Mouse (Mus musculus) brain, embryonic 14.5 days (tissue): ENCODE data around the gene Kcnip4. TPM values are rescaled to one million over a fixed set of nuclear protein-coding genes. Genes with fewer than 3 reads are reported as not detected.
A peak's percentile ranks its signal among the peaks of the same experiment; 100 is the strongest.

Experiments
- DNase-seq: peaks from one replicate; pipeline ENCODE4 v3.0.0-alpha.2; 2011; ENCODE audit warnings: low read depth
- CTCF ChIP-seq: fragments of 200-500 bp; IDR thresholded peaks from 2 replicates; pipeline ENCODE4 v1.5.1; 2012; ENCODE audit warnings: inconsistent platforms, mild to moderate bottlenecking, moderate library complexity, borderline replicate concordance; ENCODE audit not compliant: insufficient read depth, insufficient read length; ENCODE audit errors: extremely low read depth
- POLR2A ChIP-seq: fragments of 200-500 bp; IDR thresholded peaks from 2 replicates; pipeline ENCODE4 v1.6.1; 2012; ENCODE audit warnings: mild to moderate bottlenecking, inconsistent platforms, borderline replicate concordance; ENCODE audit not compliant: poor library complexity, insufficient read depth, insufficient read length, severe bottlenecking; ENCODE audit errors: extremely low read depth
- polyA plus RNA-seq: library from polyadenylated mRNA; depleted of rRNA; stranded (reverse); fragments of >200 nt; gene quantifications from 2 replicates; pipeline ENCODE4 v1.2.3, GENCODE M21; 2012

The Kcnip4 gene
- polyA plus RNA-seq, 1 experiment: 7.5 TPM

GRCm38 (mm10) chr5:49285455-49286135 is 239.1 kb downstream of the Kcnip4 start:
- DNase-seq: peak; percentile 57
- TF ChIP-seq POLR2A (no peak), CTCF (no peak)

- DNase-seq: peak; percentile 66
- TF ChIP-seq CTCF (no peak), POLR2A (no peak)
Observed at GRCm38 (mm10) chr5:49284776-49285175, 239.9 kb downstream of the Kcnip4 start.

- DNase-seq: no peak
- TF ChIP-seq CTCF (no peak), POLR2A (no peak)
Observed at GRCm38 (mm10) chr5:49283403-49283802, 241.3 kb downstream of the Kcnip4 start.

GRCm38 (mm10) chr5:49271864-49272263 is 252.8 kb downstream of the Kcnip4 start:
- no peak for DNase-seq
- TF ChIP-seq POLR2A (no peak), CTCF (no peak)

- TF ChIP-seq CTCF (no peak), POLR2A (no peak)
- no peak for DNase-seq
Observed at GRCm38 (mm10) chr5:49268807-49269206, 255.9 kb downstream of the Kcnip4 start.

GRCm38 (mm10) chr5:49259356-49259755 is 265.4 kb downstream of the Kcnip4 start:
- TF ChIP-seq CTCF: no peak
- TF ChIP-seq POLR2A: no peak
- peak; percentile 17 for DNase-seq

- TF ChIP-seq CTCF: no peak
- no peak for TF ChIP-seq POLR2A
- no peak for DNase-seq
Observed at GRCm38 (mm10) chr5:49256850-49257249, 267.9 kb downstream of the Kcnip4 start.

GRCm38 (mm10) chr5:49255983-49256382 is 268.7 kb downstream of the Kcnip4 start:
- no peak for TF ChIP-seq POLR2A
- no peak for TF ChIP-seq CTCF

GRCm38 (mm10) chr5:49247081-49247480 is 277.6 kb downstream of the Kcnip4 start:
- TF ChIP-seq POLR2A: no peak
- no peak for TF ChIP-seq CTCF
- no peak for DNase-seq

More at GRCm38 (mm10) chr5:49255983-49256382, 268.7 kb downstream of the Kcnip4 start:
- no peak for DNase-seq

- TF ChIP-seq POLR2A (no peak), CTCF (no peak)
- DNase-seq: peak; percentile 13
Observed at GRCm38 (mm10) chr5:49244414-49244813, 280.3 kb downstream of the Kcnip4 start.

- TF ChIP-seq POLR2A: no peak
- no peak for TF ChIP-seq CTCF
- no peak for DNase-seq
Observed at GRCm38 (mm10) chr5:49241708-49242107, 283.0 kb downstream of the Kcnip4 start.

GRCm38 (mm10) chr5:49201164-49201756 is 323.4 kb downstream of the Kcnip4 start:
- TF ChIP-seq CTCF (no peak), POLR2A (no peak)
- peak; percentile 51 for DNase-seq
